Mouse (Mus musculus) brain, embryonic 14.5 days (tissue): Measurements from ENCODE around the gene P4ha2. TPM values are rescaled to one million over a fixed set of nuclear protein-coding genes. Genes with fewer than 3 reads are reported as not detected.

Experiments
- DNase-seq: peaks from one replicate; pipeline ENCODE4 v3.0.0-alpha.2; 2011; ENCODE audit warnings: low read depth
- CTCF ChIP-seq: fragments of 200-500 bp; IDR thresholded peaks from 2 replicates; pipeline ENCODE4 v1.5.1; 2012; ENCODE audit warnings: inconsistent platforms, mild to moderate bottlenecking, moderate library complexity, borderline replicate concordance; ENCODE audit not compliant: insufficient read depth, insufficient read length; ENCODE audit errors: extremely low read depth
- POLR2A ChIP-seq: fragments of 200-500 bp; IDR thresholded peaks from 2 replicates; pipeline ENCODE4 v1.6.1; 2012; ENCODE audit warnings: mild to moderate bottlenecking, inconsistent platforms, borderline replicate concordance; ENCODE audit not compliant: poor library complexity, insufficient read depth, insufficient read length, severe bottlenecking; ENCODE audit errors: extremely low read depth
- polyA plus RNA-seq: library from polyadenylated mRNA; depleted of rRNA; stranded (reverse); fragments of >200 nt; gene quantifications from 2 replicates; pipeline ENCODE4 v1.2.3, GENCODE M21; 2012

Gene P4ha2
- polyA plus RNA-seq, 1 experiment = 15.0 TPM

DNA sequence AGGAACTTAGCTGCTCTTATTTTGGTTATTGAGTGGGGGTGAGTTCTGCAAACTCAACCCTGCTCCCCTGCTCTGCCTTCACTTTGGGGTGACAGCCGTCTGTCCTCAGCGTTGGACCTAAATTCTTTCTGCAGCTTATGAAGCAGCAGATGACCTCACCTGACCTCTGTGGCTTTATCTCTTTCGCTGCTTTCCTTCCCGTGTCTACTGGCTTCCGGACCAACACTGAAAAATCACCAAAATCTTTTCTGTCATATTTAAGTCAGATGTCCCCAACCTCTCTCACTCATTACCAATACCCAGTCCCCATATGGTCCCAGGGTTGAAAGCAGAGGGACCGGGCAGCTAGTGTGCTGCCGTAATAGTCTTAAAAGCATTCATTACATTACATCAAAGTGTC, 7.7 kb upstream of the P4ha2 start:
- DNase-seq = no peak
- TF ChIP-seq CTCF = no peak

DNA sequence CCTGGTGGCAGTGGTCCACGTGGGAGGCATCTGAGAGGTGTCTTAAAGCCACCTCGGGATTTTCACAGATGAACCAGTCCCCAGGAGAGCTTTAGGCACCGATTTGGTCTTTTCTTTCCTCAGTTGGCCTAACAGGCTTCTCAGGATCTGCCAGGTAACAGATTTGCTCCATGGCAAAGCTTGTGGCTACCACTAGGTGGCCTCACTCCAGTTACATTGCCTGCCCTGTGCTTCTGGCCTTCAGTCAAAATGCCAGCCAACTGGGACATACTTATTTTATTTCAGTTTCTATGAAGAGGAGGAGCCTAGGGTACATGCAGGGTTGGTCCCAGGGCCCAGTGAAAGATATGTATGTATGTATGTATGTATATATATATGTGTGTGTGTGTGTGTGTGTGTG, 6.9 kb upstream of the P4ha2 start:
- no peak for TF ChIP-seq POLR2A
- TF ChIP-seq CTCF = peak; percentile 81
- DNase-seq = peak; percentile 65

DNA sequence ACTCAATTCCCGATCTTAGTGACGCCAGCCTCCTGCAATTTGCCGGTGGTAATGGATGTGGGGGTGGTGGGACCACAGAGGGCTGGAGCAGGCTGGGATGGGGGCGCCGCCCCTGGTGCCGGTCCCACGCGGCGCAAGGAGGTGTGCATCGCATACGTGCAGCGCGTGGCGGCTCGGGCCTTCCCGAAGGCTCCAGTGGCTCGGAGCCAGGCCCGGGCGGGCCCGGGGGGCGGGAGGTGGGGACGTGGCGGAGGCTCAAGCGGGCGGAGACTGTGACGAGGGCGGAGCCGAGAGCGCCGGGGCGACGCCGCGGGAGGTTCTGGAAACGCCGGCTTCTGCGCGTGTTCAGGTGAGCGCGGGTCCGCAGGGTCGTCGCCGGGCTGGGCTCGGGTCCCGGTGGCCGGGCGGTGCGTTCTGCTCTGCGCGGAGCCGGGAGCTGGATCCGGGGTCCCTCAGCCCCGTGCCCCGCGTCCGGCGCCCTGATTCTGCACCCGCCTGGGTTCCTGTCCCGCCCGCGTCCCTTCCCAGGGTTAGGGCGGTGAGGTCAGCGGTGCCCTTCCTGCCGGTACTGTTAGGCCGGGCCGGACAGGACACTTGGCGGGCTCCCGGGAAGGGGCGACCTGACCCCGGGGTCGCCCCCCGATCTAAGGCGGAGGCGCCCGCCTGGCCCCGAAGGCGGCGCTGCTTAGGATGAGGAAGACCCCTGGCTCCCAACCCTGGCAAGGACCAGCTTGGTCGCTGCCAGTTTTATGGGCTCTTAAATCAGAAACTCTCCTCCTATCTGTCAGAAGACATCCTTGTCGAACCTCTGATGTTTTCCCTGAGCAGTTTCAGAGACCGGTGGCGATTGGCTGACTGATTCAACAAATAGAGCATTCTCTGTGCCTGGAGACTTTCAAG, 1.0 kb downstream of the P4ha2 start:
- no peak for TF ChIP-seq CTCF
- no peak for TF ChIP-seq POLR2A
- DNase-seq = peak; percentile 84

DNA sequence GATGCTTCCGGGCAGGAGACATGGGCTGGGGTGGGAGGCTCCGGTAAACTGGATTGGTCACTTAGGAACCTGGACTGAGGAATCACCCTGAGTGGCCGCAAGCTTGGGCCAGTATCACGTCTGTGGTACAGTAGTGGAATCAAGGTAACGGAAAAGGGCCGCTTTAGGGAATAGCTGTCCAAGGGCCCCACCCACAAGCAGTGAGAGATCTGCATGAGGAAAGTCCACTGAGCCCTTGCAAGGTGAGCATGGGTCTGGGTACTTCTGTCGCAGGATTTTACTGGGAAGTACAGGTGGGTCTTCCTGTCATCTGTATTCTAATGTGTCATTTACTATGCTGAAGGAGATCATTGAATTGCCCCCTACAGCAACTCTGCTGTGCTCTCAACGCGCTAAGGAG, 1.8 kb downstream of the P4ha2 start:
- TF ChIP-seq CTCF = no peak
- TF ChIP-seq POLR2A = no peak
- DNase-seq = no peak

DNA sequence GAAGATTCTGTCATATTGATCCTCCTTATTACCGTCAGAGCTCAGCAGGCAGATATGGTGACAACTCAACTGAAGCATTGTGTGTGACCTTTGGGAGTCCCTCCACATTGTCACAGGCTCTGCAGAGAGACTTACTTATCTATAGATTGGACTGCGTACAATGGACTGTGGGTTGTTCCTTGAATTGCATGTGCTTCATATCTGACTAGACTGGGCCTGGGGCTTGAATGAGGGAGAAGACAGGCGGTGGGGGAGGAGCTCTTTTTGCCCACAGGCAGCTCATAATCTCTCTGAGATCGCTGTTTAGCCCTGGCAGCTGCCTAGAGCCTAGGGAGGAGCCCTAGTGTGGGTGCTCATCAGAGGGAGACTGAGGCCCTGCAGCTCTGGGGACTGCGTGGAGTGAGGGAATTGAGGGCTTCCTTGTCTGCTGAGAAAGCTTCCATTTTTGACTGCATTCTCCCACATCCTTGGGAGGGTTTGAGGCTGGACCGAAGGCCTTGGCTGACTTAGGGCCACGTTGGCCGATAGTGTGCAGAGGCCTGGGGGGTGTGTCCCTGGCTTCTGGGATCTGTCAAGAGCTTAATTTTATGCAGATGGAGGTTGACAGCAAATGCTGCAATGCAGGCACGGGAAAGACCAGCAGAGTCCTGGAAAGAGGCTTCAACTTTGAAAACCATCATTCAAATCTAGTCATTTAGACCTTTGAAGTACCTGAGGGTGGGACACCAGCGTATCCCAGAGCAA, 3.0 kb downstream of the P4ha2 start:
- no peak for TF ChIP-seq POLR2A
- no peak for TF ChIP-seq CTCF
- no peak for DNase-seq

DNA sequence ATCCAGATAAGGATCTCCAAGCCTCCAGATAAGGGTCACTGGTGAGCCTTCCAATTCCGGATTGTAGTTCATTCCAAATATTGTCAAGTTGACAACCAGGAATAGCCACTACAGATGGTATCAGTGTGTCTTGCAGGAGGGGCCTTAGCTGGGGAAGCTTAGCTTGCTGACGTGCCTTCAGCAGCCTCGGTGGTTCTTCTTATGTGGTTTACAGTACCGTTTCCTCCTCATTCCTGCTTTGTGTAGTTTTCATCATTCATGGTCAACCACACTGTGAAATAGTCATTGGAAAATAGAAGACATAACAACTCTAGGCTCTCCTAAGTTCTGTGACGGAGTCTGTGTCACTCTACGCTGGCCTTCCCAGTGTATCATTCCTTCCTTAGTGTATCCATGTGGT, 5.1 kb downstream of the P4ha2 start:
- TF ChIP-seq POLR2A (no peak), CTCF (no peak)
- DNase-seq = no peak

DNA sequence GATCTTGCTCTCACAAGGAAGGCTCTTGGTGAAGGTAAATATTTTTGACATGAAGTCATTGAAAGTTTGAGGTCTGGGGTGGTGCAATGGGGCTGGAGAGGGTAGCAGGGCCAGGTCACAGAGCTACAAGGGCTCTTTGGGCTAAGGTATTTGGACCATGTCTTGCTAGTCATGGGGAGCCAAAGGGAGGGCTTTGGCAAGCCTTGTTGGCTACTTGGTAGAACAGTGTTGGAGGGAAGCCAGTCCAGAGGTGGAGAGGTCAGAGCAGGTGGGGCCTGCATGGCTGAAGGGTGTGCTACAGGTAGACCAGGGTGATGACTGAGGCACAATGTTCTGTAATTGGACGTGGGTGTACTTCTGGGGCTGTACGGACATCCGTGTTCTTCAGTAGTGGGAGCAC, 6.8 kb downstream of the P4ha2 start:
- TF ChIP-seq CTCF (no peak), POLR2A (no peak)
- no peak for DNase-seq

DNA sequence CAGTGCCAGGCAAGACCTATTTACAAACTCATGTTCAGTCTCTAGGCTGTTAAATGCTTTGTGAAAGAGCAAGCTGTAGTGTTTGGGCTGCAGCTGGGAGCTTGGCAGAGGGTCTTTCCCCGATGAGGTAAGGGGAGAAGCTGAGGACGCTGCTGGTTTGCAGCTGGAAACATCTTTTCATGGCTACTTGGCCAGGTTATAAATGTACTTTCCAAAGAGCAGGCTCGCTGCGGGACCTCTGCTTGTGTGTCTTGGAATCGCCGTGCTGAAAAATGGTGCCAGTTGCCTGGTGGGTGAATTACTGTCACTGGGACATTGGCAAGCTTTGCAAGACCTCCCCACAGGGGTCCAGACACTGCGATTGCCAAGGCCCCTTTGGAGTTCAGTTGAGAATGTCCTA, 7.3 kb downstream of the P4ha2 start:
- DNase-seq = peak; percentile 54
- TF ChIP-seq CTCF (no peak), POLR2A (no peak)

DNA sequence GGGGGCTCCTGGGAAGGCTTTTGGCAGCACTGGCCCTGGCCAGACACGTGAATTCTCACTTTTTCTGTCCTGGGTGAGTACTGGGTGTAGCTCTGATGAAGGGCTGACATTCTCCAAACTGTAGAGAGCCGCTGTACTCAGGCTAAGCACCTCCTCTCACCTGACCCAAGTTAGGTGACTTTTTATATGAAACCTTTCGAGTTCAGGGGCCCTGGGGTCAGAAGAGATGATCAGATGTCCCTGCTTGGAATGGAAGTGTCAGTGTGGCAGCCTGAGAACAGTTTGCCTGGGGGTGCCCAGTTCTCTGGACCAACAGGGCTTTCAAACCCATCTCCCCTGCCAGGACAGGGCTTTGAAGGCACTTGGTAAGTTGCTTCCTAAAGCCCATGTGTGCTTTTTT, 8.2 kb downstream of the P4ha2 start:
- TF ChIP-seq POLR2A (no peak), CTCF (no peak)
- no peak for DNase-seq

DNA sequence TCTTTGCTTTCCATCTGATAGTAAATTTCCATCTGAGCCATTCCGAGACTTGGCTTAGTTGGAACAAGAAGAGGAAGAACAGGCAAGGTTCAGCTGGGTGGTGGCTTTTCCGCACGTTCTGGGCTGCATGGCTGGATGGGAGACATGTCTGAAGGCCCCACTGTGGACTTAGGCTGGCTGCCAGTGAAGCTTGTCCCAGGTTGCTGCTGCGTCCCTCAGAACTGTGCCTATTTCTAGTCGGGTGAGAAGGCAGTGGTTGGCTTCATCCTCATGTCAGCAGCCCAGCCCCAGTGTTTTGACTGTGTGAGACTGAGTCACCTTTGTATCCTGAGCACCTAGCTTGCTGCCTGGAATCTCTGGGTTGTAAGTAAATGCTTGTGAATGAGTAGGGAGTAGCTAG, 9.0 kb downstream of the P4ha2 start:
- no peak for DNase-seq

DNA sequence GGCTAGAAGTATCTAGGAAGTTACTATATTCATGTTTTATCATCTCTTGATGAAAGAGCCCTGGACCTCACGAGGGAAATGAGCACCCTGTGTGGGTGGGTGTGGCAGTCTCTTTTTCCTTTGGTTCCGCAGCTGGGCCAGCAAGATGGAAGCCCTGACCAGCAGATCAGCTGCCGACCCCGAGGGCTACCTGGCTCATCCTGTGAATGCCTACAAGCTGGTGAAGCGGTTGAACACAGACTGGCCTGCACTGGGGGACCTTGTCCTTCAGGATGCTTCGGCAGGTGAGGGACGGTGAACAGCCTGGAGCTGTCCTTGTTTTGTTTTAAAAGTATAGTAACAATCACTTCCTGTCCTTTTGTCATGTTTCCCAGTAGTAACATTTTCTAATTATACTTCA, 11.4 kb downstream of the P4ha2 start:
- no peak for DNase-seq
- TF ChIP-seq CTCF (no peak), POLR2A (no peak)

More for the DNA sequence above, 9.0 kb downstream of the P4ha2 start:
- TF ChIP-seq CTCF (no peak), POLR2A (no peak)

DNA sequence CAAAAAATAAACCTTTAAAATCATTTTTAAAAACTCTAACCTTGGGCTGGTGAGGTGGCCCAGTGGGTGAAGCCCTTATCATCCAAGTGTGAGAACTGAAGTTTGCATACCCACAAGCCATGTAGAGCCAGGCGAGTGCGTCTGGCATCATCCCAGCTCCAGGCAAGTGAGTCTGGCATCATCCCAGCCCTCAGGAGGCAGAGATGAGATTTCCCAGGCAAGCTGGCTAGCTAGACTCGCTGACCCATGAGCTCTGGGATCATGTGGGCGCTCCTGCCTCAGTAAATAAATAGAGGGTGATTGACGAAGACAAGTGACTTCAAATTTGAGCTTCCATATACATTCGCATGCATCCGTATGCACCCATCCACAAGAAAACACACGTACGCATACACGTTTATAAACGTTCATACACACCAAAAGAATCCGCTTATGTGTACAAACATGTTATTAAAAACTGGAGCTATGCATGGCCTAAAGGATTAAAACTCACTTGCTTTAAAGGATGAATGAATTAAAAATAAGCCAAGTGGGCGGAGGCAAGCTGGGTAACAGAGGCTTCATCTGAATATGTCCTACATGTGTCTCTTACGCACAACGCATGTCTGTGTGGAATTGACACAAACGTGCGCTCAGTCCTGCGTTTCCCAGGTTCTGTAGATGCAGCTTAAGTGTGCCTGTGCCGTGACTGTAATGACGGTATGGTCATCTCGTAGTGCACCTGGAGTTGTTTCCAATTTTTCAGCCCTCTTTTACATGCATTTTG, 12.3 kb downstream of the P4ha2 start:
- TF ChIP-seq CTCF (no peak), POLR2A (no peak)
- DNase-seq = peak; percentile 85

DNA sequence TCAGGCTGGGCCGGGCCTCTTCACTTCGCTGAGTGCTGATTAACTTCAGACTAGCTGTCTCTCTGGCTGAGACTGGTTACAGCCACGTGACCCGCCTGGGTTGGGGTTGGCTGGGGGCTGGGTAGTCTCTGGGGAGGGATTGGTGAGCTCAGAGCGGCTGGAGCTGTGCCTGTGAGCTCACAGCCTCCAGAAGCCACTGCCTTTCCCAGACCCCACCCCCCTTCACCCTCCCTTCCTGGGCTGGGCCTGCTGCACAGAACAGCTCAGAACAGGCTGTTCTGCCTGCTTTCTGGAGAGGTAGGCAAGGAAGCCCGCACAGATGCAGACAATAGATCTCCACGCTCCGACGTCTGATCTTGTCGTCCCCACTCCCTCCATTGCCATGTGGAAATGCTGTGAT, 13.0 kb downstream of the P4ha2 start:
- peak; percentile 98 for DNase-seq
- TF ChIP-seq CTCF = no peak
- TF ChIP-seq POLR2A = peak; percentile 34; the same call in 1 of the 2 replicates
